Mouse (Mus musculus) left cerebral cortex, adult 9 months (tissue): ENCODE results near the gene Col4a1.

Experiments used
- DNase-seq, 2 experiments: peaks; one replicate each; pipeline ENCODE4 v3.0.0; 2022; ENCODE audit warnings: low spot score in 2 of 2

Gene Col4a1

GRCm38 (mm10) chr8:11268753-11269152 lies 43.9 kb downstream of the Col4a1 start:
- no peak for DNase-seq

GRCm38 (mm10) chr8:11266471-11266870 lies 46.2 kb downstream of the Col4a1 start:
- DNase-seq = no peak

GRCm38 (mm10) chr8:11265971-11266370 lies 46.7 kb downstream of the Col4a1 start:
- no peak for DNase-seq

GRCm38 (mm10) chr8:11263848-11264247 lies 48.8 kb downstream of the Col4a1 start:
- no peak for DNase-seq

- DNase-seq = no peak
Observed at GRCm38 (mm10) chr8:11262031-11262735, 50.4 kb downstream of the Col4a1 start.

- no peak for DNase-seq
Observed at GRCm38 (mm10) chr8:11259832-11260615, 52.6 kb downstream of the Col4a1 start.

- DNase-seq = no peak
Observed at GRCm38 (mm10) chr8:11258517-11259136, 54.0 kb downstream of the Col4a1 start.

GRCm38 (mm10) chr8:11257079-11258017 lies 55.3 kb downstream of the Col4a1 start:
- no peak for DNase-seq

GRCm38 (mm10) chr8:11256405-11256804 lies 56.2 kb downstream of the Col4a1 start:
- no peak for DNase-seq

- DNase-seq = no peak
Observed at GRCm38 (mm10) chr8:11255680-11256079, 56.9 kb downstream of the Col4a1 start.

GRCm38 (mm10) chr8:11254914-11255530 lies 57.6 kb downstream of the Col4a1 start:
- DNase-seq = no peak

- DNase-seq = no peak
Observed at GRCm38 (mm10) chr8:11254510-11254909, 58.1 kb downstream of the Col4a1 start.

- peak; percentile 46 to 91 for DNase-seq
Observed at GRCm38 (mm10) chr8:11253556-11253955, 59.1 kb downstream of the Col4a1 start.

GRCm38 (mm10) chr8:11253041-11253440 lies 59.6 kb downstream of the Col4a1 start:
- DNase-seq = no peak

- no peak for DNase-seq
Observed at GRCm38 (mm10) chr8:11252235-11252774, 60.3 kb downstream of the Col4a1 start.

GRCm38 (mm10) chr8:11250149-11250548 lies 62.5 kb downstream of the Col4a1 start:
- DNase-seq = no peak

- DNase-seq = no peak
Observed at GRCm38 (mm10) chr8:11249541-11250058, 63.0 kb downstream of the Col4a1 start.

GRCm38 (mm10) chr8:11248712-11249111 lies 63.9 kb downstream of the Col4a1 start:
- DNase-seq = no peak

- DNase-seq = no peak
Observed at GRCm38 (mm10) chr8:11241488-11241887, 71.1 kb downstream of the Col4a1 start.

- DNase-seq = no peak
Observed at GRCm38 (mm10) chr8:11234879-11235210, 77.8 kb downstream of the Col4a1 start.
